Mouse (Mus musculus) left cerebral cortex, adult 18-20 months (tissue): ENCODE measurements around the gene Pnpla8. TPM values are rescaled to one million over a fixed set of nuclear protein-coding genes. Genes with fewer than 3 reads are reported as not detected.
A peak's percentile ranks its signal among the peaks of the same experiment; 100 is the strongest.
"Not testable (repeated sequence)": the region's sequence is repeated elsewhere in the genome, so short reads cannot be mapped to it uniquely, and the experiment has no call there.

Source experiments
- DNase-seq, 2 experiments: peaks; one replicate each; pipeline ENCODE4 v3.0.0; 2021 to 2022; ENCODE audit warnings: low spot score in 2 of 2, mixed read lengths in 1 of 2
- total RNA-seq, 2 experiments: library from RNA; stranded (reverse); gene quantifications; 2 replicates each; pipeline ENCODE4 v1.2.3; 2021

Pnpla8 gene
- total RNA-seq, 2 experiments from 2014 or later, result 147 to 149 TPM

GRCm38 (mm10) chr12:44268728-44269302, 47.6 kb downstream of the Pnpla8 start:
- peak; percentile 100 for DNase-seq

DNA sequence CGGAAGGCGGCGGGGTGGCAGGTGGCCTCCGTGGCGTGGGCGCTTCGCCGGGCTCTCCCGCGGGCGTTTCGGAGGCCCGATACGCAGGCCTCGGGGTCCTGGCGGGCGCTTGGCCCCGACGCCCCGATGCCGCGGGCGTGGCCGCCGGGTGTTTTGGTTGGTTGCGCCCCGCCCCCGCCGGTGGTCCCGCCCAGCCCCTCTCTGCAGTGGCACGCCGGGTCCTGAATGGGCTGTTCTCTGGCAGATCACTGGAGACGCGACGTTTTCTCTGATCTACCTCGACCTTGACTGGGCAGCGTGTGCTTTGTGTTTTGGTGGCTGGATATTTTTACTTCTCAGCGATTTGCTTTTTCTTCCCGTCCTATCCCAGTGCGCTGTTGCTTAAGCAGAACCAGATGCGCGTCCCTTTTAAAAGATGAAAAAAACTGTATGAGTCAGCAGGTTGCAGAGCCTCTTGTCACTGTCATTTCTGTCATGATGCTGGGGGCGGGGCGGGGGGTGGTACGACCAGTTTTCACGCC, 48.2 kb downstream of the Pnpla8 start:
- peak in 1 of 2 experiments; percentile 50 for DNase-seq

GRCm38 (mm10) chr12:44274125-44274835, 53.1 kb downstream of the Pnpla8 start:
- no peak for DNase-seq

- not testable (repeated sequence) for DNase-seq
Observed at GRCm38 (mm10) chr12:44280147-44280546, 59.0 kb downstream of the Pnpla8 start.

GRCm38 (mm10) chr12:44281534-44281933, 60.4 kb downstream of the Pnpla8 start:
- no peak for DNase-seq

- no peak for DNase-seq
Observed at GRCm38 (mm10) chr12:44283378-44283777, 62.2 kb downstream of the Pnpla8 start.

GRCm38 (mm10) chr12:44286992-44287391, 65.8 kb downstream of the Pnpla8 start:
- no peak for DNase-seq

DNA sequence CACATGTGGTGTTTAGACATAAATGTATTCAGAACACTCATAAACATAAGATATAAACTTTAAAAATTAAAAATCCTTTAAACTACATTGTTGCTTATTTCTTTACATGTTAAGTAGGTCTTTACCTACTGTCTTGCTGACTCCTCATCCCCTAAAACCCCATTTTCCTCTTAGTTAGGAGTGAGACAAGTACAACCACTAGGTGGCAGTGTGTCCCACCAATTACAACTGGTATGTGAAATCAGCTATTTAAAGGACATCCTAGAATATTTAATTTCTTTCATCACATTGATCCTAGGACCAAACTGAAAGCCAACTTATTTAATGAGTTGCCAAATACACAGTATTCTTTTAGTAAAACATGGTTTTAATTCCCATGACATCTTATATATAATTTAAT, 71.1 kb downstream of the Pnpla8 start:
- peak; percentile 69 to 82 for DNase-seq

DNA sequence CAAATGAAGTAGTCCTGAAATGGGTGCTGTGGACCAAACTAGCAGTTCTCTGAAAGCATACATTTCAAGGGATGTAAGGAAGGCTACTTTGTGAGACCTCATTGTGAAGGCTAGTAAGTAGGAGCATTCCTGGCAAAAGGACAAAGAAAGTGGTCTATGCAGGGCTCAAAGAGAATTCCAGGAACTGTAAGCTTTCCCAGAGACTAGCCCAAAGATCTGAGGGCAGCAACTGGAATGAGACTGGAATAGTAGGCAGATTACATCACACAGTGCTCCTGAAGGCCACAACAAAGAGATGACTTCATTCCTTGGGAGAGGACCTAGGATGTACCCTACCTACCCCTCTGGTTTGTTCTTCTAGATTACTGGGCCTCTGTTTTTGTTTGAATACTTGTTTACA, 79.6 kb downstream of the Pnpla8 start:
- DNase-seq, result no peak

GRCm38 (mm10) chr12:44304012-44304411, 82.8 kb downstream of the Pnpla8 start:
- no peak for DNase-seq

DNA sequence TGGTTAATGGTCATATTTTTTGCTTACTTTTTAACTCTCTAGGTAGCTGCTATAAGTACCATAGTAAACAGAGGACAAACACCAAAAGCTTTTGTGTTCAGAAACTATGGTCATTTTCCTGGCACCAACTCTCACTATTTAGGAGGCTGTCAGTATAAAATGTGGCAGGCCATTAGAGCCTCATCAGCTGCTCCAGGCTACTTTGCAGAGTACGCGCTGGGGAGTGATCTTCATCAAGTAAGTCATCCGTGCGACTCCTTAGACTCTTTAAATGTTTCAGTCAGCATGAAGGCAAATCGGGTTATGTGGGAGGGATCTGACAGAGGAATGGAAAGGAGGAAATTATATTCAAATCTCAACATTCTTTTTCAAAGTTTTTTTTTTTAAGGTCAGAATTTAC, 83.7 kb downstream of the Pnpla8 start:
- no peak for DNase-seq

- DNase-seq, result no peak
Observed at GRCm38 (mm10) chr12:44308221-44308620, 87.1 kb downstream of the Pnpla8 start.

DNA sequence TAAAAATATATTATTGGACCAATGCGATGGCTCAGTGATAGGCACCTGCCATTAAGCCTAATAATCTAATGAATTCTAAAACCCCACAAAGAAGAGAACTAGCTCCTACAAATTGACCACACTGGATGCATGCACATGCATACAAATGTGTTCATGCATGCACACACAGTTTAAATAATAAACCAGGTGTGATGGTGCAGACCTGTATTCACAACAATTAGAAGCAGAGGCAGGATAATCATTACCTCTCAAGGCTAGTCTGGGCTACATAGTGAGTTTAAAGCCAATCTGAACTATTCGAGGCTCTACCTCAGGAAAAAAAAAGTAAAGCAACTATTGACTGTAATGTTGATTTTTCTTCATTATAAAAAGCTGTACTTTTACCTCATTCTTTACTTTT, 94.0 kb downstream of the Pnpla8 start:
- DNase-seq, result no peak

DNA sequence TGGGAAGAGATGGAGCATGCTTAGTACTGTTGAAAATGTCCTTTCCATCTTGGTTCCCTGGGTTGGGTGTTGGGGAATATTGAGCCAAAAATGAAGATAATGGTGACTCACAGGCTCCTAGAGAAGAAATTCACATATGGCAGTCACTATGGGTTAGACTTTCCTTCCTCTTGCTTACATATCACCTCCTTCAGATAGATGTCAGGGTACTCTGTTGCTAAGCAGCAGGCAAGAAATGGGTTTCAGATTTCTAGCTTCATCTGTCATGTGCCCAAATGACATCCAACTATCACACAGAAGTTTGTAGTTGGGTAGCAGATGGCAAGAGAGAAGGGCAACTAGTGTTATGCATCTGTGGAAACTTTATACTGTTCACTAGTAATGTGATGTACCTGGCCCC, 103.9 kb downstream of the Pnpla8 start:
- peak in 1 of 2 experiments; percentile 35 for DNase-seq

DNA sequence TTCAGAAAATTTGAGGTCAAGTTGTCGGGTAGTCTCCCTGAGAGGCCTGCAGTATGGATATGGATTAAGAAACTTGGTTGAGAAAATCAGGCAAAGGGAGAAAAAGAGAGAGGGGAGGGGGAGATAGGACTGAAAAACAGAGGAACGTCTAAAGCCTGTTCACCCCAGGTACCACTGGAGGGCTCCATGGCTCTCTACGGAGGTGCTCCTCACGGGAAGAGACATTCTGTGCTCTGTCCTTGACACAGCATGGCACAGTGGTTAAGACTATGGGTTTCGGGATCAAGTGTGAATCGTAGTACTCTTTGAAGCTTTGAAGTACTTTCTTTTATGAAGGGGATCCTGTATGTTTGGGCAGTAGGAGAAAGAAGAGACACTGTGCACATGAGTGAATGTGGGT, 106.3 kb downstream of the Pnpla8 start:
- peak in 1 of 2 experiments; percentile 42 for DNase-seq

DNA sequence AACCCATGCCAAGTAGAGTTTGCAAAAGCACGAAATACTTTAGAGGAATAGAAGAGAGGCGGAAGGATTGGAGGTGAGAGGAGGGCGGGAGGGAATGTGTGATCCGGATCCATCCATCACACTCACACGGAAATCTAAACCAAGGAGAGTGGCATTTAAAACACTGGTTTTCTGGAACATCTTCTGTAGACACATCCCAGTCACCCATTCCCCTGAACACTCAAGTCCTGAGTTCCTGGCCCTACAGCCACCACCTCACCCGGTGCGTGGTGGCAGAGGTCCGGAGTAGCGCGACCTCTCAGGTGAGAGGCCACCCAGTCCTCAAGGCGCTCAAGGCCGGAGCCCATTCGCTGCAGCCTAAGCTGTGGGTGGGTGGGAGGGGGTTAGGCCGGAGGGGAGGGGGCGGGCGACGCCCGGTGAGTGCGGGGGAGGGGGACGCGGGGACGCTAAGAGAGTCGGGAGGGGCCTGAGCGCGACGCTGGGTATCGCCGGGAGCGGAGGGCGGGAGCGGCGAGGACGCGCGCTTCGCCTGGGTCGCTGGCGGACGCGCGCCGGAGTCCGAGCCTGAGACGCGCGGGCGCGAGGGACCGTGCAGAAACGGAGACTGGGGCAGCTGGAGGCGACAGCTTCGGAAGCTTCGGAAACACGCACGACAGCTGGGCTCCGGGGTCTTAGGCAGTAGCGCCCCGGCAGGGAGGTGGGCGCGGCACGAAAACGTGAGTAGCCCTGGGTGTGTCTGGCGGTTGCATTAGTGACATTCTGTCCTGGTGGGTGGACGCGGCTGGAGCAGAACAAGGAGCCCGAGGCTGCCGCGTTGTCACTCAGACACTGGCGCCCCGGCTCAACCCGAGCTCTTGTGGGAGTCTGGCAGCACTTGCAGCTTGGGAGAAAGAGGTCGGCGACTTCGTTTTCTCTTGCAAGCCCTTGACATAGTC, 107.5 kb downstream of the Pnpla8 start, which contains the start of gene Nrcam:
Gene Nrcam, plus strand, starts transcription at position 505 of the 935 bp plus-strand sequence.
- peak; percentile 71 to 84 for DNase-seq

- peak; percentile 59 to 81 for DNase-seq
Observed at GRCm38 (mm10) chr12:44329316-44330215, 108.4 kb downstream of the Pnpla8 start.

DNA sequence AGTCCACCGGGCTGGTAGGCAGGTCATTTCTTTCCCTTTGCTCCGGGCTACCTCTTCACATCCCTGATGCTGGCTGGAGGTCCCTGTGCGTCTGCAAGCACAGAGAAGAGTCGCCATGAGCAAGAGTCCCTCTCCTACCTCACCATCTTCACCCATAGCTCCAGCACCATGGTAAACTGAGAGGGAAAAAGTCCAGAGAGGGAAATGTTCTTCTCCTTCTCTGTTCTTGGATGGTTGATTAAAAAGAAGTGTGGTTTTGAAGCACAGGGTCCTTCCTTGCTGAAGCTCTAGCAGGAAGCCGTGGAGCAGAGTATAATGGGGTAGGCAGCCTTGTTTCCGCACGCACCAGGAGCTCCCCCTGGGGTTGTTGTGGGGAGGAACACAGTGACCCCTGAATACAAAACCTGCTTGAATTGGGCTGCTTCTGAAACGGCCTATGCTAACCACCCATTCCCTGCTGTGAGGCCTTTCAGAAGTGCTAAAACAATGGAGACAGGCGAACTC, 109.1 kb downstream of the Pnpla8 start:
- DNase-seq, result peak in 1 of 2 experiments; percentile 37

- DNase-seq, result no peak
Observed at GRCm38 (mm10) chr12:44337136-44337640, 116.0 kb downstream of the Pnpla8 start.

DNA sequence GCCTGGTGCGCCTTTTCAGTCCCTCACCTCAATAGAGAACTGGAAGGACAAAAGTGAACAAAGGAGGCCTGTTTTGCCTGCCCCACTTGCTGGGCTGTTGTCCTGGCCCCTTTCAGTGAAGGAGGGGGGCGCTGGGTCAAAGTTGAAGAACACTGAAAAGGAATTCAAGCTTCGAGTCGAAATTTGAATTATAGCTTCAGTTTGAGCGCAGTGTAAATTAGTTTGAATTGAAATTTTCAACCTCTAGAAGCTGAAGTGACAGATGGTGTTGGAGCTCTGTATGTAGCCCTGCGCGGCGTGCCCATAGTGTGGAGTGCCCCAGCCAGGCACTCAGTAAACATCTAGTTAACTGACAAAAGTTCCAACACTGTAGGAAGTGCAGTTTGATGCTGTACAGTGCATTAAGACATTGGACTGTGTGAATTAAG, 117.0 kb downstream of the Pnpla8 start:
- no peak for DNase-seq
